Mouse (Mus musculus): ENCODE measurements around the gene Spen. TPM values are rescaled to one million over a fixed set of nuclear protein-coding genes. Genes with fewer than 3 reads are reported as not detected.

Spen gene
- polyA plus RNA-seq, 1 experiment from 2014 or later: 12.5 TPM

DNA sequence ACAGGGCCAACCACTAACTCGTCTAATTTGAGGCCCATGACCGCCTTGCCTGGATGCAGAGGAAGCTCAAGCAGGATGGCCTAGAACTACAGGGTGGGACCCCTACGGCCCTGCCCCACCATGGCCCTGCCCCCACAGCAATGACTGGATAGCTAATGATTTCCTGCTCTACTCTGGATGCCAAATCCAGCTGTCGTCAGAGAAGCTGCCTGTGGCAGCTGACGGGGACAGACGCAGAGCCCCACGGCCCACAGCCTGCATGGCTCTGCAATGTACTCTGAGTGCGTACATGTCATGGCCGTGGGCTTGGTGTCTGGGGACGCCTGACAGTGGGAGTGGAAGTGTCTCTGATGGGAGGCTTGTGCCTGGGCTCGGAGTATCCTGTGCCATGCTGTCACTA is 54.3 kb downstream of the Spen start:
- Histone ChIP-seq H3K4me2 (ENCODE audit: low read depth, low read length) (no peak overlapping the region), H3K4me3 (ENCODE audit: low read depth, low read length) (no peak overlapping the region), H3K36me3 (ENCODE audit: control insufficient read depth, insufficient read depth, low read length) (peaks cover 94% of the 10 kb centered on the region), H3K9ac (ENCODE audit: low read depth, low read length) (no peak overlapping the region), H3K27ac (replicated peaks; ENCODE audit: low read depth, low read length) (no peak overlapping the region), H3K9me3 (ENCODE audit: control insufficient read depth, low read length) (no peaks in the 10 kb centered on the region), H3K27me3 (replicated peaks; ENCODE audit: control insufficient read depth, insufficient read depth, low read length) (no peaks in the 10 kb centered on the region), H3K4me1 (ENCODE audit: control insufficient read depth, insufficient read depth, low read length) (no peaks in the 10 kb centered on the region)
- DNase-seq (ENCODE audit: low spot score): no peak
- 76% methylated on average over 11 of the region's 11 CpGs for WGBS
- no peak for ATAC-seq (ENCODE audit: low read depth)

DNA sequence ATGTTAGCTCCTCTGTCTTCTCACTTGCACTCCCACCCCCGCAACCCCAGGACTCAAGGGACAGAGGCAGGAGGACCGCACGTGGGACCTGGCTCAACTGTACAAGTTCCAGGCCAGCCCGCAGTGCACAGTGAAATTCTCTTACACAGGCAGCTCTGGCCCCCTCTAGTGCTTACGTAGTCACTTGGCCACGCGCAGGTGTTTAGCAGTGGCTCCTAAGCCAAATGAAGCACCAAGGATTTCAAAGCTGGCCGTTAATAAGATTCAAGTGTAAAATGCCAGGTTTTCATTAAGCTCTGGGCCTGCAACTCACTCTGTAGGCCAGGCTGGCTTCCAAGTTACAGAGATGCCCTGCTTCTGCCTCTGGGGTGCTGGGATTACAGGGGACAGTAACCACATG is 59.0 kb downstream of the Spen start:
- Histone ChIP-seq H3K4me2 (ENCODE audit: low read depth, low read length) (no peak overlapping the region), H3K9me3 (ENCODE audit: control insufficient read depth, low read length) (no peaks in the 10 kb centered on the region), H3K9ac (ENCODE audit: low read depth, low read length) (no peak overlapping the region), H3K36me3 (ENCODE audit: control insufficient read depth, insufficient read depth, low read length) (peaks cover 95% of the 10 kb centered on the region), H3K4me1 (ENCODE audit: control insufficient read depth, insufficient read depth, low read length) (no peaks in the 10 kb centered on the region), H3K27me3 (replicated peaks; ENCODE audit: control insufficient read depth, insufficient read depth, low read length) (no peaks in the 10 kb centered on the region), H3K27ac (replicated peaks; ENCODE audit: low read depth, low read length) (no peak overlapping the region), H3K4me3 (ENCODE audit: low read depth, low read length) (no peak overlapping the region)
- ATAC-seq (ENCODE audit: low read depth) (no peak), DNase-seq (ENCODE audit: low spot score) (no peak)
- WGBS: 89% methylated on average over 8 of the region's 8 CpGs

DNA sequence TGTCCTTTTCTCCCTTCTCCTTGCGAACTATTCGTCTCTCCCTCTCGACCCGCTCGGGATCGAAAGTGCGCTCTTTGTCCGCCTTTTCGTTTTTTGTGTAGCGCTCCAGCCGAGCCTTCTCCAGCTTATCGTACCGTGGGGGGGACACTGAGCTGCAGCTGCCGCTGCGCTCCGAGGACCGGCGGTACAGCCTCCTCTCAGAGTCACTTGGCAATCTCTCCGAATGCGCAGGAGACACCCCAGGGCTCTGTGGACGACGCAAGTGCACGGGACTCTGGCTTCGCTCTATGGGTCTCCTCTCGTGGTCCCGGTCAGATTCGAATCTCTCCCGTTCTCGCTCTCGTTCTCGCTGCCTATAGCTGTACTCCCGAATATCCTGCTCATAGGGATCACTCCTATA is 59.6 kb downstream of the Spen start:
- H3K9ac ChIP-seq (ENCODE audit: low read depth, low read length): no peak overlapping the region
- DNase-seq (ENCODE audit: low spot score) (no peak), ATAC-seq (ENCODE audit: low read depth) (no peak)
- no peak overlapping the region for H3K4me3 ChIP-seq (ENCODE audit: low read depth, low read length)
- H3K36me3 ChIP-seq (ENCODE audit: control insufficient read depth, insufficient read depth, low read length): peaks cover 95% of the 10 kb centered on the region
- no peaks in the 10 kb centered on the region for H3K27me3 ChIP-seq (replicated peaks; ENCODE audit: control insufficient read depth, insufficient read depth, low read length)
- WGBS: 95% methylated on average over 32 of the region's 32 CpGs
- H3K4me1 ChIP-seq (ENCODE audit: control insufficient read depth, insufficient read depth, low read length): no peaks in the 10 kb centered on the region
- no peak overlapping the region for H3K4me2 ChIP-seq (ENCODE audit: low read depth, low read length)
- no peaks in the 10 kb centered on the region for H3K9me3 ChIP-seq (ENCODE audit: control insufficient read depth, low read length)
- H3K27ac ChIP-seq (replicated peaks; ENCODE audit: low read depth, low read length): peak overlapping the region; percentile 76

GRCm38 (mm10) chr4:141478225-141478624 is 60.2 kb downstream of the Spen start:
- Histone ChIP-seq H3K27me3 (replicated peaks; ENCODE audit: control insufficient read depth, insufficient read depth, low read length) (no peaks in the 10 kb centered on the region), H3K4me1 (ENCODE audit: control insufficient read depth, insufficient read depth, low read length) (no peaks in the 10 kb centered on the region), H3K36me3 (ENCODE audit: control insufficient read depth, insufficient read depth, low read length) (peaks cover 96% of the 10 kb centered on the region), H3K9me3 (ENCODE audit: control insufficient read depth, low read length) (no peaks in the 10 kb centered on the region), H3K9ac (ENCODE audit: low read depth, low read length) (no peak overlapping the region), H3K27ac (replicated peaks; ENCODE audit: low read depth, low read length) (peak overlapping the region; percentile 76), H3K4me2 (ENCODE audit: low read depth, low read length) (no peak overlapping the region), H3K4me3 (ENCODE audit: low read depth, low read length) (no peak overlapping the region)
- WGBS: 86% methylated on average over 23 of the region's 23 CpGs
- DNase-seq (ENCODE audit: low spot score): no peak
- ATAC-seq (ENCODE audit: low read depth): peak; percentile 20; the same call in 1 of the 2 replicates

- Histone ChIP-seq H3K27me3 (replicated peaks; ENCODE audit: control insufficient read depth, insufficient read depth, low read length) (no peaks in the 10 kb centered on the region), H3K36me3 (ENCODE audit: control insufficient read depth, insufficient read depth, low read length) (peaks cover 96% of the 10 kb centered on the region), H3K4me3 (ENCODE audit: low read depth, low read length) (no peak overlapping the region), H3K9me3 (ENCODE audit: control insufficient read depth, low read length) (no peaks in the 10 kb centered on the region), H3K9ac (ENCODE audit: low read depth, low read length) (no peak overlapping the region), H3K4me2 (ENCODE audit: low read depth, low read length) (no peak overlapping the region), H3K4me1 (ENCODE audit: control insufficient read depth, insufficient read depth, low read length) (no peaks in the 10 kb centered on the region), H3K27ac (replicated peaks; ENCODE audit: low read depth, low read length) (peak overlapping the region; percentile 76)
- DNase-seq (ENCODE audit: low spot score): peak; percentile 83
- WGBS: 72% methylated on average over 16 of the region's 16 CpGs
- ATAC-seq (ENCODE audit: low read depth): peak; percentile 73; the same call in 1 of the 2 replicates
Measured at GRCm38 (mm10) chr4:141477681-141478102, 60.7 kb downstream of the Spen start.

GRCm38 (mm10) chr4:141474431-141474830 is 64.0 kb downstream of the Spen start:
- H3K4me3 ChIP-seq (ENCODE audit: low read depth, low read length): no peak overlapping the region
- H3K27ac ChIP-seq (replicated peaks; ENCODE audit: low read depth, low read length): no peak overlapping the region
- H3K9me3 ChIP-seq (ENCODE audit: control insufficient read depth, low read length): 0 out of 2 replicates have a peak, but pooled peaks cover 5% of the 10 kb centered on the region
- H3K9ac ChIP-seq (ENCODE audit: low read depth, low read length): no peak overlapping the region
- 87% methylated on average over 16 of the region's 19 CpGs for WGBS
- DNase-seq (ENCODE audit: low spot score) (no peak), ATAC-seq (ENCODE audit: low read depth) (no peak)
- no peak overlapping the region for H3K4me2 ChIP-seq (ENCODE audit: low read depth, low read length)
- peaks cover 100% of the 10 kb centered on the region for H3K36me3 ChIP-seq (ENCODE audit: control insufficient read depth, insufficient read depth, low read length)
- no peaks in the 10 kb centered on the region for H3K4me1 ChIP-seq (ENCODE audit: control insufficient read depth, insufficient read depth, low read length)
- H3K27me3 ChIP-seq (replicated peaks; ENCODE audit: control insufficient read depth, insufficient read depth, low read length): no peaks in the 10 kb centered on the region

- no peak overlapping the region for H3K4me2 ChIP-seq (ENCODE audit: low read depth, low read length)
- no peak for DNase-seq (ENCODE audit: low spot score)
- no peak for ATAC-seq (ENCODE audit: low read depth)
Measured at GRCm38 (mm10) chr4:141472641-141473321, 65.6 kb downstream of the Spen start.

GRCm38 (mm10) chr4:141471491-141471890 is 66.9 kb downstream of the Spen start:
- H3K4me3 ChIP-seq (ENCODE audit: low read depth, low read length): no peak overlapping the region
- H3K4me1 ChIP-seq (ENCODE audit: control insufficient read depth, insufficient read depth, low read length): no peaks in the 10 kb centered on the region
- no peak overlapping the region for H3K9ac ChIP-seq (ENCODE audit: low read depth, low read length)
- no peak overlapping the region for H3K27ac ChIP-seq (replicated peaks; ENCODE audit: low read depth, low read length)
- DNase-seq (ENCODE audit: low spot score): no peak
- H3K4me2 ChIP-seq (ENCODE audit: low read depth, low read length): no peak overlapping the region
- H3K9me3 ChIP-seq (ENCODE audit: control insufficient read depth, low read length): 0 out of 2 replicates have a peak, but pooled peaks cover 5% of the 10 kb centered on the region
- ATAC-seq (ENCODE audit: low read depth): no peak
- peaks cover 98% of the 10 kb centered on the region for H3K36me3 ChIP-seq (ENCODE audit: control insufficient read depth, insufficient read depth, low read length)
- WGBS: 97% methylated on average over 12 of the region's 16 CpGs
- no peaks in the 10 kb centered on the region for H3K27me3 ChIP-seq (replicated peaks; ENCODE audit: control insufficient read depth, insufficient read depth, low read length)

More at GRCm38 (mm10) chr4:141472641-141473321, 65.6 kb downstream of the Spen start:
- Histone ChIP-seq H3K9me3 (ENCODE audit: control insufficient read depth, low read length) (0 out of 2 replicates have a peak, but pooled peaks cover 5% of the 10 kb centered on the region), H3K4me1 (ENCODE audit: control insufficient read depth, insufficient read depth, low read length) (no peaks in the 10 kb centered on the region), H3K9ac (ENCODE audit: low read depth, low read length) (no peak overlapping the region), H3K36me3 (ENCODE audit: control insufficient read depth, insufficient read depth, low read length) (peaks cover 98% of the 10 kb centered on the region), H3K27ac (replicated peaks; ENCODE audit: low read depth, low read length) (no peak overlapping the region), H3K4me3 (ENCODE audit: low read depth, low read length) (no peak overlapping the region), H3K27me3 (replicated peaks; ENCODE audit: control insufficient read depth, insufficient read depth, low read length) (no peaks in the 10 kb centered on the region)
- WGBS: 91% methylated on average over 32 of the region's 32 CpGs

DNA sequence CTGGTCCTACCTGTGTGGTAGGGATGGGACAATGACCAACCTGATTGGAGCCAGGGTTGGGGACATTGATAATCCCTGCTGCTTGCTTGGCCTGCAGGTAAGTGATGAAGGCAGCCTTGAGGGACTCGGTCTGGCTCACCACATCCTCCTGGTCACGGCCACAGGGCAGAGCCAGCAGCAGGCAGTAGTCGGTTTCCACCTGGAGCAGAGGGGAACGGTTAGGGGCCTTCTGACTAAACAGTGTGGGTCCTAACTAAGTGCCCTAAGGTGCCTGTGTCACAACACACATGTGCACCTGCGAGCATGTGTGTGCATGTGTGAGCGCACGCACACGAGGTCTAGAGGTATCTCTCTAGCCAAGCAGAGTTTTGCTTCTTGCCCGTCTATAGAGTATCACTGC is 69.1 kb downstream of the Spen start:
- no peak overlapping the region for H3K4me3 ChIP-seq (ENCODE audit: low read depth, low read length)
- no peaks in the 10 kb centered on the region for H3K4me1 ChIP-seq (ENCODE audit: control insufficient read depth, insufficient read depth, low read length)
- DNase-seq (ENCODE audit: low spot score) (no peak), ATAC-seq (ENCODE audit: low read depth) (no peak)
- no peak overlapping the region for H3K27ac ChIP-seq (replicated peaks; ENCODE audit: low read depth, low read length)
- no peak overlapping the region for H3K4me2 ChIP-seq (ENCODE audit: low read depth, low read length)
- H3K9ac ChIP-seq (ENCODE audit: low read depth, low read length): no peak overlapping the region
- peaks cover 98% of the 10 kb centered on the region for H3K36me3 ChIP-seq (ENCODE audit: control insufficient read depth, insufficient read depth, low read length)
- 0 out of 2 replicates have a peak, but pooled peaks cover 5% of the 10 kb centered on the region for H3K9me3 ChIP-seq (ENCODE audit: control insufficient read depth, low read length)
- WGBS: 92% methylated on average over 9 of the region's 9 CpGs
- H3K27me3 ChIP-seq (replicated peaks; ENCODE audit: control insufficient read depth, insufficient read depth, low read length): no peaks in the 10 kb centered on the region

Data from embryonic facial prominence, embryonic 14.5 days (tissue).